Mouse (Mus musculus): ENCODE measurements around the gene Rnf208. TPM values are rescaled to one million over a fixed set of nuclear protein-coding genes. Genes with fewer than 3 reads are reported as not detected.

The Rnf208 gene
- polyA plus RNA-seq, 2 experiments, result 13.0 to 14.8 TPM

GRCm38 (mm10) chr2:25217666-25218065 lies 24.4 kb upstream of the Rnf208 start:
- 65% methylated on average over 2 of the region's 2 CpGs for WGBS
- no peak overlapping the region for H3K4me2 ChIP-seq (replicated peaks; ENCODE audit: low read depth, low read length, severe bottlenecking)
- H3K27me3 ChIP-seq (ENCODE audit: control insufficient read depth, insufficient read depth, low read length), result no peaks in the 10 kb centered on the region
- no peak for TF ChIP-seq POLR2A (IDR thresholded peaks at IDR 0.05; ENCODE audit: borderline replicate concordance, extremely low read depth, insufficient read depth, insufficient read length)
- H3K4me1 ChIP-seq (ENCODE audit: control insufficient read depth, insufficient read depth, low read length), result no peaks in the 10 kb centered on the region
- no peak overlapping the region for H3K27ac ChIP-seq (replicated peaks; ENCODE audit: low read depth, low read length)
- DNase-seq (ENCODE audit: low spot score) (no peak), ATAC-seq (ENCODE audit: low FRiP score, low read depth) (no peak)
- H3K9me3 ChIP-seq (ENCODE audit: control insufficient read depth, low read length), result no peaks in the 10 kb centered on the region
- peaks cover 9% of the 10 kb centered on the region; the same call in 1 of the 2 replicates for H3K36me3 ChIP-seq (ENCODE audit: control insufficient read depth, insufficient read depth, low read length)
- no peak overlapping the region for H3K4me3 ChIP-seq (replicated peaks; ENCODE audit: low read length)
- no peak overlapping the region for H3K9ac ChIP-seq (ENCODE audit: low read depth, low read length, severe bottlenecking)

- no peaks in the 10 kb centered on the region for H3K9me3 ChIP-seq (ENCODE audit: control insufficient read depth, low read length)
- H3K4me3 ChIP-seq (replicated peaks; ENCODE audit: low read length), result no peak within 1 kb of the TSS
- H3K4me1 ChIP-seq (ENCODE audit: control insufficient read depth, insufficient read depth, low read length), result peaks cover 3% of the 10 kb centered on the region
- DNase-seq (ENCODE audit: low spot score) (no peak), ATAC-seq (ENCODE audit: low FRiP score, low read depth) (no peak)
- peaks cover 9% of the 10 kb centered on the region; the same call in 1 of the 2 replicates for H3K36me3 ChIP-seq (ENCODE audit: control insufficient read depth, insufficient read depth, low read length)
- no peak within 1 kb of the TSS for H3K4me2 ChIP-seq (replicated peaks; ENCODE audit: low read depth, low read length, severe bottlenecking)
- no peak within 1 kb of the TSS for H3K9ac ChIP-seq (ENCODE audit: low read depth, low read length, severe bottlenecking)
- no peak within 1 kb of the TSS for H3K27ac ChIP-seq (replicated peaks; ENCODE audit: low read depth, low read length)
- TF ChIP-seq POLR2A (IDR thresholded peaks at IDR 0.05; ENCODE audit: borderline replicate concordance, extremely low read depth, insufficient read depth, insufficient read length), result no peak
- H3K27me3 ChIP-seq (ENCODE audit: control insufficient read depth, insufficient read depth, low read length), result no peaks in the 10 kb centered on the region
These were observed 23.6 kb upstream of the Rnf208 start, which contains the start of gene Fam166a for GRCm38 (mm10) chr2:25218445-25218844. Gene Fam166a, plus strand, starts transcription at chr2:25218745.

- ATAC-seq (ENCODE audit: low FRiP score, low read depth), result no peak
- no peak overlapping the region for H3K9ac ChIP-seq (ENCODE audit: low read depth, low read length, severe bottlenecking)
- H3K4me1 ChIP-seq (ENCODE audit: control insufficient read depth, insufficient read depth, low read length), result peaks cover 10% of the 10 kb centered on the region
- peaks cover 9% of the 10 kb centered on the region; the same call in 1 of the 2 replicates for H3K36me3 ChIP-seq (ENCODE audit: control insufficient read depth, insufficient read depth, low read length)
- H3K27ac ChIP-seq (replicated peaks; ENCODE audit: low read depth, low read length), result no peak overlapping the region
- no peaks in the 10 kb centered on the region for H3K9me3 ChIP-seq (ENCODE audit: control insufficient read depth, low read length)
- 67% methylated on average over 5 of the region's 5 CpGs for WGBS
- TF ChIP-seq POLR2A (IDR thresholded peaks at IDR 0.05; ENCODE audit: borderline replicate concordance, extremely low read depth, insufficient read depth, insufficient read length), result no peak
- H3K4me2 ChIP-seq (replicated peaks; ENCODE audit: low read depth, low read length, severe bottlenecking), result no peak overlapping the region
- H3K4me3 ChIP-seq (replicated peaks; ENCODE audit: low read length), result no peak overlapping the region
- DNase-seq (ENCODE audit: low spot score), result no peak
- H3K27me3 ChIP-seq (ENCODE audit: control insufficient read depth, insufficient read depth, low read length), result no peaks in the 10 kb centered on the region
These were observed 20.7 kb upstream of the Rnf208 start for GRCm38 (mm10) chr2:25221331-25221772.

- DNase-seq (ENCODE audit: low spot score), result peak; percentile 54
- Histone ChIP-seq H3K36me3 (ENCODE audit: control insufficient read depth, insufficient read depth, low read length) (peaks cover 9% of the 10 kb centered on the region; the same call in 1 of the 2 replicates), H3K9me3 (ENCODE audit: control insufficient read depth, low read length) (no peaks in the 10 kb centered on the region), H3K27ac (replicated peaks; ENCODE audit: low read depth, low read length) (peak overlapping the region; percentile 79), H3K27me3 (ENCODE audit: control insufficient read depth, insufficient read depth, low read length) (no peaks in the 10 kb centered on the region), H3K9ac (ENCODE audit: low read depth, low read length, severe bottlenecking) (peak overlapping the region; percentile 76), H3K4me2 (replicated peaks; ENCODE audit: low read depth, low read length, severe bottlenecking) (peak overlapping the region; percentile 57), H3K4me1 (ENCODE audit: control insufficient read depth, insufficient read depth, low read length) (peaks cover 11% of the 10 kb centered on the region), H3K4me3 (replicated peaks; ENCODE audit: low read length) (peak overlapping the region; percentile 86)
- WGBS, result 4% methylated on average over 35 of the region's 53 CpGs
- no peak for TF ChIP-seq POLR2A (IDR thresholded peaks at IDR 0.05; ENCODE audit: borderline replicate concordance, extremely low read depth, insufficient read depth, insufficient read length)
- ATAC-seq (ENCODE audit: low FRiP score, low read depth), result 0 out of 2 replicates have a peak, but pooled peaks have one; percentile 4
These were observed 18.2 kb upstream of the Rnf208 start for GRCm38 (mm10) chr2:25223681-25224491.

GRCm38 (mm10) chr2:25224492-25224765 lies 17.6 kb upstream of the Rnf208 start, which contains the start of gene Tubb4b:
Gene Tubb4b, minus strand, starts transcription at chr2:25224702.
- peaks cover 12% of the 10 kb centered on the region for H3K4me1 ChIP-seq (ENCODE audit: control insufficient read depth, insufficient read depth, low read length)
- DNase-seq (ENCODE audit: low spot score) (no peak), ATAC-seq (ENCODE audit: low FRiP score, low read depth) (no peak)
- H3K9ac ChIP-seq (ENCODE audit: low read depth, low read length, severe bottlenecking), result peak within 1 kb of the TSS; percentile 76
- 0% methylated on average over 13 of the region's 17 CpGs for WGBS
- H3K4me3 ChIP-seq (replicated peaks; ENCODE audit: low read length), result peak within 1 kb of the TSS; percentile 86
- H3K27ac ChIP-seq (replicated peaks; ENCODE audit: low read depth, low read length), result peak within 1 kb of the TSS; percentile 91
- peak; percentile 99; the same call in 1 of the 2 replicates for TF ChIP-seq POLR2A (IDR thresholded peaks at IDR 0.05; ENCODE audit: borderline replicate concordance, extremely low read depth, insufficient read depth, insufficient read length)
- H3K4me2 ChIP-seq (replicated peaks; ENCODE audit: low read depth, low read length, severe bottlenecking), result peak within 1 kb of the TSS; percentile 57
- H3K9me3 ChIP-seq (ENCODE audit: control insufficient read depth, low read length), result no peaks in the 10 kb centered on the region
- H3K36me3 ChIP-seq (ENCODE audit: control insufficient read depth, insufficient read depth, low read length), result peaks cover 9% of the 10 kb centered on the region; the same call in 1 of the 2 replicates
- no peaks in the 10 kb centered on the region for H3K27me3 ChIP-seq (ENCODE audit: control insufficient read depth, insufficient read depth, low read length)

All from limb, embryonic 14.5 days (tissue).